Mouse (Mus musculus) stomach, postnatal 0 days (tissue): Measurements from ENCODE around the gene Zfp986.
"Not testable (repeated sequence)": the region's sequence is repeated elsewhere in the genome, so short reads cannot be mapped to it uniquely, and the experiment has no call there.

Experiments
- CTCF ChIP-seq: IDR thresholded peaks from 2 replicates; pipeline ENCODE4 v1.5.1; 2016; ENCODE audit warnings: antibody characterized with exemption, low read depth, mild to moderate bottlenecking, moderate library complexity
- EP300 ChIP-seq: optimal IDR thresholded peaks from 2 replicates; pipeline ENCODE3; 2016; ENCODE audit warnings: antibody characterized with exemption

DNA sequence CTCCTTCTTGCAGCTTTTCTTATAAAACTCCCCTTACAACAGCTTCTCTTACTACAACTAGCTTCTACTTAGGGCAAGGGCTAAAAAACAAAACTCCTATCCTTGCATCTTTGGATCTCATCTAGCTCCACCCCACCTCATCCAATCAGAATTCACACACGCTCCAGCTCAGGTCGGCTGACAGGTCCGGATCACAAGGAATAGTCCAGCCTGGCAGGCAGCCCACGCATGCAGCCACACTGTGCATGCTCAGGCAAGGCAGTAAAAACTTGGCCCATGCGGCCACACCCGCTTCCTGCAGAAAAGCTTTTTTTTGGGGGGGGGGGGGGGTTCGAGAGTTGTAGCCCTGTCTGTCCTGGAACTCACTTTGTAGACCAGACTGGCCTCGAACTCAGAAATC is 43.0 kb upstream of the Zfp986 start:
- TF ChIP-seq EP300, CTCF: not testable (repeated sequence)
